Mouse (Mus musculus) cerebellum, adult 2 months (tissue): ENCODE measurements around the gene Tchp.

Source experiments
- CTCF ChIP-seq: fragments of 200-500 bp; IDR thresholded peaks from 2 replicates; pipeline ENCODE4 v1.5.1; 2011; ENCODE audit warnings: low read depth, mild to moderate bottlenecking, control low read depth, low read length, moderate library complexity, borderline replicate concordance; ENCODE audit not compliant: insufficient read depth
- POLR2A ChIP-seq: fragments of 200-500 bp; IDR thresholded peaks from 2 replicates; pipeline ENCODE4 v1.6.1; 2011; ENCODE audit warnings: low read length, control low read depth, borderline replicate concordance; ENCODE audit not compliant: insufficient read depth

DNA sequence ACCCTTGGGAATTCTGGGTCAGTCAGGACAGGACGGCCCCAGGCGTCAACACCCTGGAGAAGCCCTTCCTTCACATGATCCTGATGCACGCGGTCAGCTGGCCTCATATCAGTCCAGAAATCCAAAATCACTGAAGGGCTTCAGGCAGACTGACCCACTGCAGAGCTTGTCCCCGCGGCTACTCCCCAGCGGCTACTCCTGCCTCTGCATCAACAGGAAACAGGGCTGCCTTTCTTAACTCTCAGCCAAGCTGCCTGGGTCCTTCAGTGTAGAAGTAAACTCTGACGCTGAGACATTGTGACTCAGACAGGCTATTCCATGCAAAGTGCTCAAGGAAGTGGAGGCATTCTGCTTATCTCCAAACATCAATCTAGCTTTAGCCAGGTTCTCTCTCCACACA lies 54.4 kb downstream of the Tchp start:
- no peak for TF ChIP-seq POLR2A
- TF ChIP-seq CTCF: no peak
